Mouse (Mus musculus): Measurements from ENCODE around the gene Scamp5.

- TF ChIP-seq CTCF (IDR thresholded peaks at IDR 0.05; ENCODE audit: low read depth) (no peak), EP300 (optimal IDR thresholded peaks at IDR 0.05) (no peak)
These were observed 29.8 kb downstream of the Scamp5 start for GRCm38 (mm10) chr9:57437896-57438614.
